Mouse (Mus musculus) lung, postnatal 0 days (tissue): ENCODE data around the gene Irx1. TPM values are rescaled to one million over a fixed set of nuclear protein-coding genes. Genes with fewer than 3 reads are reported as not detected.

ENCODE experiments used
- ATAC-seq: fragments of 200-750 bp; cut with Nextera tagmentation; 2 replicates; pipeline ENCODE4 v1.8.0; 2017; ENCODE audit warnings: moderate library complexity
- DNase-seq: peaks from one replicate; pipeline ENCODE4 v3.0.0-alpha.2; 2016; ENCODE audit warnings: low spot score
- H3K27ac ChIP-seq: fragments of 300-500 bp; sonication (generic); 2 replicates; pipeline ENCODE4 v1.5.1; 2014; ENCODE audit warnings: antibody characterized with exemption, mild to moderate bottlenecking, low read length, mixed read lengths
- H3K27me3 ChIP-seq: fragments of 300-500 bp; sonication (generic); replicated peaks from 2 replicates; pipeline ENCODE4 v1.6.1; 2014; ENCODE audit warnings: low read length, mixed read lengths; ENCODE audit not compliant: insufficient read depth
- H3K36me3 ChIP-seq: fragments of 300-500 bp; sonication (generic); 2 replicates; pipeline ENCODE4 v1.6.1; 2014; ENCODE audit warnings: low read length, mixed read lengths; ENCODE audit not compliant: insufficient read depth
- H3K4me1 ChIP-seq: fragments of 300-500 bp; sonication (generic); 2 replicates; pipeline ENCODE4 v1.6.1; 2014; ENCODE audit warnings: antibody characterized with exemption, low read depth, low read length, mixed read lengths; ENCODE audit not compliant: insufficient read depth
- H3K4me2 ChIP-seq: fragments of 300-500 bp; sonication (generic); replicated peaks from 2 replicates; pipeline ENCODE4 v1.6.1; 2014; ENCODE audit warnings: low read depth, mild to moderate bottlenecking, low read length, moderate library complexity, mixed read lengths
- H3K4me3 ChIP-seq: fragments of 300-500 bp; sonication (generic); 2 replicates; pipeline ENCODE4 v1.5.1; 2014; ENCODE audit warnings: low read depth, low read length
- H3K9ac ChIP-seq: fragments of 300-500 bp; sonication (generic); replicated peaks from 2 replicates; pipeline ENCODE4 v1.6.1; 2014; ENCODE audit warnings: low read depth, mild to moderate bottlenecking
- H3K9me3 ChIP-seq: fragments of 300-500 bp; sonication (generic); 2 replicates; pipeline ENCODE4 v1.6.1; 2016; ENCODE audit warnings: low read length, mixed read lengths
- CTCF ChIP-seq: IDR thresholded peaks from 2 replicates; pipeline ENCODE4 v1.5.1; 2016; ENCODE audit warnings: antibody characterized with exemption, mild to moderate bottlenecking
- EP300 ChIP-seq: IDR thresholded peaks from 2 replicates; pipeline ENCODE4 v1.6.1; 2016; ENCODE audit warnings: antibody characterized with exemption, mild to moderate bottlenecking, control low read depth
- WGBS: fragments of 180-500 bp; shearing (Covaris S2); extraction: QIAGEN DNeasy Blood & Tissue Kit; methylation state at CpG from one replicate; pipeline ENCODE4 v1.1.7; 2014; 5-methylcytosine and 5-hydroxymethylcytosine counted together
- polyA plus RNA-seq: library from polyadenylated mRNA; unstranded; fragments of >200 nt; fragmentation: Nextera tagmentation; extraction: Ambion mirVana; gene quantifications from 2 replicates; pipeline ENCODE4 v1.2.1, GENCODE M21; 2015

The Irx1 gene
- polyA plus RNA-seq: 19.3 and 20.6 TPM in 2 replicates

DNA sequence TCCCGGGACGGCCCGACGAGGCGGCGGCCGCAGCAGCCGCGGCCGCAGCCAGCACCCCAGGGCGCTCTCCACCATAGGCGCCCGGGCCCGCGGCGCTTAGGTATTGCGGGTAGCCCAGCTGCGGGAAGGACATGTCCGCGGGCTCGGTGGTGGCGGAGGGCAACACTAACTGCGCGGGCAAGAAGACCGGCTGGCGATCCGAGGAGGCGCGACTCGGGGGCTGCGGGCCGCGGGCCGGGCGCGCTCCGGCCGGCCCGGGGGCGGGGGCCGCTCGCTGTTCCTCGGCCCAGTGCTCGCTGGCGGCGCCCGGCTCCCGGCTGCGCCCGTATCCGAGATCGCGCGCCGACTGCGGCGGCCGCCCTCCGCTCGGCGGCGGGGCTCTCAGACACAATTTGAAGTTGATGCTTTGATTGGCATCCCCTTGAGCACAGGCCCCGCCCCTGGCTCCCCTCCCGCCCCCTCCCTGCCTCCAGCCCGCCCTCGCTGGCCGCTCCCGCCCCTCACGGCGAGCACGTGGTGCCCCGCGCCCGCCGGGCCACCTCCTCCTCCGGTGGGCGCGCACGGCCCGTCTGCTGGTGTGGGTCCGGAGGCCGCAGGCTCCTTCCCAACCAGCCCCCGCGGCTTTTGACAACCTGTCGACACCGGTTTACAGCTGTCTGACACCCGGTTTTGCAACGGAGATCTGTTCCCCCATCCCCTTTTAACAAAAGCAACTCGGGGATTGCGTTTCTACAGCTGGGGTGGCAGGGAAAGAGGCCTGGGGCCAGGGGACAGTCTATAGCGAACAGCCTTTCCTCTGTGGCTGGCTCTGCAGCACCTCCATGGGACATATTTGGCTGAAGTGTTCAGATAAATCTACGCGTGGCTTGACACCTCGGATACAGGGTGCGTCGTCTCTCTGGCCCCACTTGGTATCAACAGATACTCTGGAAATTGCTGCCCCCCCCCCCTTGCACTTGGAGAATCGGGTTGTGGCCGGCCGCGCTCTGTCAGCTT, at the start of gene Irx1:
Gene Irx1, minus strand, starts transcription at position 368 of the 996 bp plus-strand sequence.
- under 1% methylated on average over 56 of the region's 100 CpGs for WGBS
- Histone ChIP-seq H3K4me2 (peak within 1 kb of the TSS; percentile 58), H3K27me3 (peaks cover 49% of the 10 kb centered on the region), H3K36me3 (no peaks in the 10 kb centered on the region), H3K4me3 (peak within 1 kb of the TSS; percentile 63), H3K27ac (peak within 1 kb of the TSS; percentile 89), H3K9ac (peak within 1 kb of the TSS; percentile 88), H3K4me1 (no peaks in the 10 kb centered on the region; the same call in 1 of the 2 replicates), H3K9me3 (no peaks in the 10 kb centered on the region)
- TF ChIP-seq CTCF (no peak), EP300 (no peak)
- ATAC-seq (peak; percentile 84), DNase-seq (peak; percentile 84)

DNA sequence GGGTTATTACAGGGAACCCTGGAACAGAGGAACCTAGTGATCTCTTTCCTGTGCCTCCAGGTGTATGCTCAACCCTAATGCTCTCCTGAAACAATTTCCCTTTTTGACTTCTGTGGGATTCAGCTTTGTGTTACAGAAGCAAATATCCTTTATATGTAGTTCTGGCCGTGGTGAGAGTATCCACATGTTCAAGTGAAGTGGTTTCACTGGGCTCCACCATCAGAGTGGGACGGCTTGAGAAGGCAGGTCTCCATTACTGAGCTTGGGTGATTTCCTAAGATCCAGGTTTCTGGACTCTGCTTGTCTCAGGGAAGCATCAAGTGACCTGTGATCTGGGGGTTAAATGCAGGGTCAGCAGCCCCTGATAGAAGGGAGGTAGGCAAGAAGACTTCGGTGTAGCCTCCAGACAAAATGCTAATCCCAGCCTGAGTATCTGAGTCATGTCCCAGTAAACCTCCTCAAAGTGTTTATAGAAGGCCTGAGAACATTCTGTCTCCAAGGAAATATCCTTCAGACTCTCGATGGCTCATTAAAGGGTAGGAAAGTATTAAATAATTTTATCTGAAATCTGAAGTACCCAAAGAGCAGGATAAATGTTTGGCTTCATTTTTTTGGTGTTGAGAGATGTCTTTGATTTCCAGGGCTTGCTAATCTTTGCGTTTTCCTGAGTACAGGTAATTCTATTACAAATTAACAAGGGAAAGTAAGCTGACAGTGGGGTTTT, 16.6 kb upstream of the Irx1 start:
- Histone ChIP-seq H3K27ac (peak overlapping the region; percentile 80), H3K36me3 (no peaks in the 10 kb centered on the region)
- peak; percentile 90 for ATAC-seq

DNA sequence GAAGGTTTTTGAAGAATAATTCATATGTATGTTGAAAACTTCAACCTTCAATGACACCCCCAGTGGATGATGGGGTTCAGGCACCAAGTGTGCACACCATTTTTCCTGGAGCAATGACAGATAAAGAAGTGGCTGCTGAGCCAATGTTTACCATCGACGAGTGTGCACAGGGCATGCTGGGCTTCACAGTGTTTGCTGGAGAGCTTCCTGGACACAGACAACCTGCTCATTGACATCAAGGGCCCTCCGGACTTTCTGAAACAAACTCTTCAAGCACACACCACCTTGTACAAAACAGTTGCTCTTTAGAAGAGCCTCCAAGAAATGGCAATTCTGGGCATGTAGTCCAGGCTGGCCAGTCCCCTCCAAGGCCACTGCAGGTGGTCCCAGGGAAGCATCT, 12.2 kb upstream of the Irx1 start:
- TF ChIP-seq EP300: 0 out of 2 replicates have a peak, but pooled peaks have one; percentile 22
- TF ChIP-seq CTCF: 0 out of 2 replicates have a peak, but pooled peaks have one; percentile 2
- Histone ChIP-seq H3K4me2 (no peak overlapping the region), H3K9ac (no peak overlapping the region), H3K4me1 (no peaks in the 10 kb centered on the region), H3K36me3 (no peaks in the 10 kb centered on the region), H3K27ac (no peak overlapping the region; the same call in 1 of the 2 replicates), H3K27me3 (no peaks in the 10 kb centered on the region), H3K9me3 (no peaks in the 10 kb centered on the region), H3K4me3 (no peak overlapping the region)
- ATAC-seq: peak; percentile 58
- DNase-seq: peak; percentile 27
- WGBS: 23% methylated on average over 3 of the region's 3 CpGs

More for the DNA sequence above, 16.6 kb upstream of the Irx1 start:
- no peak overlapping the region for H3K4me2 ChIP-seq
- no peak overlapping the region for H3K4me3 ChIP-seq
- no peaks in the 10 kb centered on the region for H3K9me3 ChIP-seq
- no peaks in the 10 kb centered on the region for H3K27me3 ChIP-seq
- H3K9ac ChIP-seq: no peak overlapping the region
- H3K4me1 ChIP-seq: no peaks in the 10 kb centered on the region
- 29% methylated on average over 5 of the region's 5 CpGs for WGBS
- TF ChIP-seq EP300 (peak; percentile 100), CTCF (no peak)
- peak; percentile 89 for DNase-seq

DNA sequence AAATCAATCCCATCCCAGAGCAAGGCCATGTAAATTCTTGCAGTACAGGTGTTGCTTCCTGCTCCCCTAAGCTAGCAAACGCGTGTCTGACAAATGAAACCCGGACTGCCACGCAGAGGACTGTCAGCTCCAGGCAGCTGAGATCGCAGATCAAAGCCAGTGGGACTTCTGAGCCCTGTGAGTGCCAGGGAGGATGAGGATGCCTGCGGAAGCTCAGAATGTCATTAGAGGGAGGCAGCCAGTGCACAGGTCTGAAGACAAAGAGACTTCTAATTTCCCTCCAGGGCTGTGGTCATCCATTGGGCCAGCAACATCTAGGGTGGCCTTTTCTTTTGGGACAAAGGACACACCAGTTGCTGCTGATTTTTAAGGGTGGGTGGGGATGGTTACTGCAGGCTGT, 4.8 kb upstream of the Irx1 start:
- H3K36me3 ChIP-seq: no peaks in the 10 kb centered on the region
- no peak overlapping the region for H3K4me2 ChIP-seq
- no peak overlapping the region for H3K4me3 ChIP-seq
- DNase-seq (no peak), ATAC-seq (no peak)
- TF ChIP-seq EP300 (no peak), CTCF (no peak)
- H3K4me1 ChIP-seq: no peaks in the 10 kb centered on the region; the same call in 1 of the 2 replicates
- 3% methylated on average over 6 of the region's 6 CpGs for WGBS
- no peak overlapping the region for H3K9ac ChIP-seq
- no peak overlapping the region for H3K27ac ChIP-seq
- peaks cover 26% of the 10 kb centered on the region for H3K27me3 ChIP-seq
- H3K9me3 ChIP-seq: no peaks in the 10 kb centered on the region

DNA sequence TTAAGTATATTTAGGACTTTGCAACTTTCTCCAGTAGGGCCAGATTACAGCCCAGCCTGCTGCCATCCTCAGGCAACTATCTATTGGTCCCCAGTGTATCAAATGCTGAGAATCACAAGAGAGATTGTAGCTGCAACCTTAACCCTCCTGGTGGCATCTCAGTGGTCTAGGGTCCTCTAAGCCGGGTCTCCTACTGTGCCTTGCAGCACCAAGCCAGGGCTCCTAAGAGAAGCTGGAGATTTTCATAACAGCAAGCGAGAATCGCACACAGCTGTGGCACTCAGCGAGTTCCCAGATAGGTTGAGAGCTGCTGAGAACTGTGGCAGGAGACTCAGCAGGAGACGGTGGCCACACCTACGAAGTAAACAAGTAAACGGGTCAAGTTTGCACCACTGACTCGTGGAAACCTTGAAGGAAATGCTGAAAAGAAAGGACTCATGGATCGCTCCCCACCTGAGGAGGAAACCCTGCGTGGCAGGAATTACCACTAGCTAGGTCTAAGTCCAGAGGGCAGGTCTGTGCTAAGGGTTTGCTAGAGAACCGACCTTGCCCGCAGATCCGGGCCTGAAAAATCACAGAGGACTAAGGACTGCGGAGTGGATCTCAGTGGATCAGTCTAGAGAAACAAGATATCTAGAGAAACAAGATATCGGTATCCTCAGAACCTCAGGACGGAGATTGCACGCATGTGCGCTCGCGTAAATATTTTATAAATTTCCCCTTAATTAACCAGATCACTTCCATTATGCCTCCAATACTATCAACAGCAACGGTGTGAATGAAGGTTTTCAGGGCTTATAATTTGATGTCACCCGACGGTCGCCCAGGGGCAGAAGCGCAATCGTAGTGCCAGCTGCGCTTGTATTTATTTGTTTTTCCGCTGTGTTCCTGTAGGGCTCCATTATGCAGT, 4.1 kb upstream of the Irx1 start:
- H3K27me3 ChIP-seq: peaks cover 33% of the 10 kb centered on the region
- H3K4me2 ChIP-seq: no peak overlapping the region
- H3K9me3 ChIP-seq: no peaks in the 10 kb centered on the region
- no peaks in the 10 kb centered on the region; the same call in 1 of the 2 replicates for H3K4me1 ChIP-seq
- H3K27ac ChIP-seq: no peak overlapping the region
- TF ChIP-seq CTCF: no peak
- TF ChIP-seq EP300: no peak
- H3K9ac ChIP-seq: no peak overlapping the region
- no peaks in the 10 kb centered on the region for H3K36me3 ChIP-seq
- WGBS: 10% methylated on average over 28 of the region's 28 CpGs
- DNase-seq (no peak), ATAC-seq (no peak)
- H3K4me3 ChIP-seq: no peak overlapping the region
